In genomic region chr16:4717866-4718265, GRCm38 (mm10) we compare ENCODE assay signal across 8 mouse cellular contexts. TPM values are rescaled to one million over a fixed set of nuclear protein-coding genes. Genes with fewer than 3 reads are reported as not detected.
A peak's percentile ranks its signal among the peaks of the same experiment; 100 is the strongest.
DNase-seq lines count a peak whose midpoint lies in the region; ATAC-seq and TF ChIP-seq lines count a peak whose summit lies in the region.

No protein-coding gene starts in this region.

- H3K27ac ChIP-seq in heart, embryonic 10.5 days = no peak overlapping the region
- no peak overlapping the region for H3K27ac ChIP-seq in heart, adult 2 months
- H3K27ac ChIP-seq in CH12.LX (ENCODE audit: insufficient read depth, low read depth) = no peak overlapping the region
- H3K27ac ChIP-seq in hindbrain, embryonic 10.5 days = peak overlapping the region; percentile 97
- H3K27ac ChIP-seq in liver, postnatal 0 days (ENCODE audit: low read depth) = 0 out of 2 replicates have a peak overlapping the region, but pooled peaks have one; percentile 67

- TF ChIP-seq EP300 in heart, adult 2 months (IDR thresholded peaks at IDR 0.05; ENCODE audit: insufficient read depth, low read depth, low read length) = no peak
- TF ChIP-seq EP300 in CH12.LX (IDR thresholded peaks at IDR 0.05; ENCODE audit: low read length) = no peak
- no peak for TF ChIP-seq EP300 in liver, postnatal 0 days (IDR thresholded peaks at IDR 0.05; ENCODE audit: low read depth)

- TF ChIP-seq CTCF in heart, adult 2 months (IDR thresholded peaks at IDR 0.05) = no peak
- no peak for TF ChIP-seq CTCF in CH12.LX (conservative IDR thresholded peaks at IDR 0.05 in 1 of 2, IDR thresholded peaks at IDR 0.05 in 1 of 2; ENCODE audit: low read depth in 2 of 2, low read length in 2 of 2)
- TF ChIP-seq CTCF in liver, postnatal 0 days (IDR thresholded peaks at IDR 0.05; ENCODE audit: low read depth) = no peak

- in situ Hi-C loops in CH12.LX (cut with MboI; ENCODE audit: low pct_ligation_motif_present, low pct_unique_long_range_greater_than_20kb, low sequenced_read_pairs) = no loop called here

- H3K4me1 ChIP-seq in heart, embryonic 10.5 days = peaks cover 4% of the 10 kb centered on the region; the same call in 1 of the 2 replicates
- peaks cover 9% of the 10 kb centered on the region for H3K4me1 ChIP-seq in heart, adult 2 months (ENCODE audit: control insufficient read depth, insufficient read depth, low read length)
- peaks cover 2 to 16% of the 10 kb centered on the region in 2 experiments for H3K4me1 ChIP-seq in CH12.LX (ENCODE audit: control insufficient read depth in 1 of 2, insufficient read depth in 2 of 2)
- H3K4me1 ChIP-seq in hindbrain, embryonic 10.5 days (replicated peaks) = peaks cover 17% of the 10 kb centered on the region
- peaks cover 16% of the 10 kb centered on the region for H3K4me1 ChIP-seq in liver, postnatal 0 days (ENCODE audit: insufficient read depth)

- H3K36me3 ChIP-seq in heart, embryonic 10.5 days = peaks cover 38% of the 10 kb centered on the region
- no peaks in the 10 kb centered on the region for H3K36me3 ChIP-seq in heart, adult 2 months (ENCODE audit: control insufficient read depth, insufficient read depth, low read length)
- H3K36me3 ChIP-seq in CH12.LX (replicated peaks in 1 of 2; ENCODE audit: control insufficient read depth in 1 of 2, insufficient read depth in 1 of 2, low read length in 1 of 2) = peaks cover 7 to 8% of the 10 kb centered on the region in 2 experiments
- peaks cover 41% of the 10 kb centered on the region for H3K36me3 ChIP-seq in hindbrain, embryonic 10.5 days
- H3K36me3 ChIP-seq in liver, postnatal 0 days (replicated peaks; ENCODE audit: insufficient read depth, low read length) = peaks cover 17% of the 10 kb centered on the region

- no peak for TF ChIP-seq POLR2A in heart, adult 2 months (IDR thresholded peaks at IDR 0.05; ENCODE audit: insufficient read depth, low read depth, low read length)
- no peak for TF ChIP-seq POLR2A in CH12.LX (IDR thresholded peaks at IDR 0.05; ENCODE audit: low read depth, low read length)

- no peak overlapping the region for H3K9ac ChIP-seq in heart, adult 2 months (ENCODE audit: low read depth, low read length)
- no peak overlapping the region for H3K9ac ChIP-seq in CH12.LX (ENCODE audit: insufficient read depth, low read depth)
- H3K9ac ChIP-seq in liver, postnatal 0 days (replicated peaks) = peak overlapping the region; percentile 81

- 78% methylated on average over 3 of the region's 3 CpGs for WGBS in heart, embryonic 10.5 days
- WGBS in heart, adult 2 months = 76% methylated on average over 3 of the region's 3 CpGs
- WGBS in hindbrain, embryonic 10.5 days = 79% methylated on average over 3 of the region's 3 CpGs
- WGBS in liver, postnatal 0 days (ENCODE audit: insufficient replicate concordance) = 43% methylated on average over 3 of the region's 3 CpGs

- intact Hi-C loops in heart, adult 2 months (cut with DNase I) = no loop called here

- no peak for DNase-seq in heart, embryonic 10.5 days (ENCODE audit: low spot score)
- DNase-seq in heart, adult 2 months = no peak
- no peak for DNase-seq in CH12.LX (ENCODE audit: extremely low read depth)
- DNase-seq in hindbrain, embryonic 10.5 days (ENCODE audit: low spot score) = no peak
- DNase-seq in liver, postnatal 0 days = no peak
- no peak for DNase-seq in frontal cortex, adult 2 months (ENCODE audit: extremely low spot score in 1 of 2, low spot score in 1 of 2)
- DNase-seq in urinary bladder, adult 2 months (ENCODE audit: low spot score) = no peak
- no peak for DNase-seq in thymus, postnatal 14 days

- no peak overlapping the region for H3K4me2 ChIP-seq in CH12.LX (ENCODE audit: insufficient read depth, low read depth, poor library complexity, severe bottlenecking)
- peak overlapping the region; percentile 80 for H3K4me2 ChIP-seq in liver, postnatal 0 days (ENCODE audit: low read depth, low read length)

- H3K4me3 ChIP-seq in heart, embryonic 10.5 days = peak overlapping the region; percentile 65
- no peak overlapping the region for H3K4me3 ChIP-seq in heart, adult 2 months
- H3K4me3 ChIP-seq in CH12.LX (replicated peaks in 1 of 3; ENCODE audit: low read depth in 2 of 3, low read length in 2 of 3, poor library complexity in 1 of 3) = no peak overlapping the region
- peak overlapping the region; percentile 76 for H3K4me3 ChIP-seq in hindbrain, embryonic 10.5 days
- H3K4me3 ChIP-seq in liver, postnatal 0 days (ENCODE audit: low read depth, low read length) = peak overlapping the region; percentile 79

- H3K79me2 ChIP-seq in heart, adult 2 months (replicated peaks; ENCODE audit: control insufficient read depth, insufficient read depth, low read length) = no peaks in the 10 kb centered on the region
- H3K79me2 ChIP-seq in CH12.LX (replicated peaks; ENCODE audit: control insufficient read depth, extremely low read depth, insufficient read depth, poor library complexity, severe bottlenecking) = no peaks in the 10 kb centered on the region

- no peaks in the 10 kb centered on the region for H3K9me3 ChIP-seq in heart, embryonic 10.5 days
- peaks cover 7% of the 10 kb centered on the region for H3K9me3 ChIP-seq in CH12.LX (replicated peaks; ENCODE audit: low read length)
- no peaks in the 10 kb centered on the region for H3K9me3 ChIP-seq in hindbrain, embryonic 10.5 days
- no peaks in the 10 kb centered on the region for H3K9me3 ChIP-seq in liver, postnatal 0 days (ENCODE audit: low read length)

- dilution Hi-C loops in CH12.LX (cut with MboI; ENCODE audit: extremely low pct_ligation_motif_present, extremely low pct_unique_long_range_greater_than_20kb, low sequenced_read_pairs) = no loop called here

- no peaks in the 10 kb centered on the region for H3K27me3 ChIP-seq in heart, embryonic 10.5 days (ENCODE audit: insufficient read depth, poor library complexity, severe bottlenecking)
- H3K27me3 ChIP-seq in heart, adult 2 months (ENCODE audit: control insufficient read depth, insufficient read depth, low read length) = no peaks in the 10 kb centered on the region
- no peaks in the 10 kb centered on the region for H3K27me3 ChIP-seq in CH12.LX (replicated peaks)
- H3K27me3 ChIP-seq in hindbrain, embryonic 10.5 days (ENCODE audit: insufficient read depth, poor library complexity, severe bottlenecking) = no peaks in the 10 kb centered on the region
- no peaks in the 10 kb centered on the region for H3K27me3 ChIP-seq in liver, postnatal 0 days (ENCODE audit: insufficient read depth, low read length)

- ATAC-seq in liver, postnatal 0 days = no peak

- TF ChIP-seq RAD21 in CH12.LX (IDR thresholded peaks at IDR 0.05; ENCODE audit: low read depth, low read length) = no peak

TF ChIP-seq in CH12.LX, 34 proteins besides CTCF, POLR2A, EP300 and RAD21:
- TF ChIP-seq ZNF384 (IDR thresholded peaks at IDR 0.05; ENCODE audit: low read depth, low read length) = peak; percentile 47; the same call in 1 of the 2 replicates
- TF ChIP-seq JUN (IDR thresholded peaks at IDR 0.05; ENCODE audit: insufficient read depth, low read depth, low read length) = no peak
- 0 out of 2 replicates have a peak, but pooled peaks have one; percentile 42 for TF ChIP-seq MXI1 (IDR thresholded peaks at IDR 0.05; ENCODE audit: low read depth, low read length)

RNA-seq across cellular contexts. Expression of gene Nmral1, which starts 1.3 kb away (rescaled TPM):
- polyA plus RNA-seq in heart, embryonic 10.5 days (2016; fragmentation: Nextera tagmentation; extraction: Ambion mirVana) = 63.3 and 97.6 TPM in 2 replicates
- 1 to 10 TPM; 2.2 to 2.7 TPM for total RNA-seq in heart, adult 2 months (2021)
- polyA plus RNA-seq in heart, adult 2 months (2012; rRNA removed) = 3.9 and 4.0 TPM in 2 replicates
- total RNA-seq in CH12.LX (2012; rRNA removed) (20.0 and 20.3 TPM in 2 replicates), CH12.LX (2014; rRNA removed) (2.4 and 3.6 TPM in 2 replicates)
- 3.2 TPM in 2 replicates for polyA plus RNA-seq in CH12.LX (2012; ENCODE audit: insufficient read length, low read depth)
- polyA plus RNA-seq in hindbrain, embryonic 10.5 days (2016; fragmentation: Nextera tagmentation; extraction: Ambion mirVana) = 192 and 203 TPM in 2 replicates
- polyA plus RNA-seq in liver, postnatal 0 days (2015; fragmentation: Nextera tagmentation; extraction: Ambion mirVana) = 20.4 and 24.1 TPM in 2 replicates
- 18.5 and 22.1 TPM in 2 replicates for polyA plus RNA-seq in frontal cortex, adult 2 months (2012; rRNA removed)
- polyA plus RNA-seq in urinary bladder, adult 2 months (2012; rRNA removed) = 8.3 and 12.0 TPM in 2 replicates

RNA-seq across cellular contexts. Expression of gene Hmox2, which starts 8.3 kb away (rescaled TPM):
- polyA plus RNA-seq in heart, embryonic 10.5 days (2016; fragmentation: Nextera tagmentation; extraction: Ambion mirVana) = 101 and 104 TPM in 2 replicates
- total RNA-seq in heart, adult 2 months (2021) = 10 to 100 TPM; 72.4 to 84.9 TPM
- polyA plus RNA-seq in heart, adult 2 months (2012; rRNA removed) = 38.3 and 51.6 TPM in 2 replicates
- total RNA-seq in CH12.LX (2012; rRNA removed) (72.3 and 73.2 TPM in 2 replicates), CH12.LX (2014; rRNA removed) (74.0 and 80.4 TPM in 2 replicates)
- polyA plus RNA-seq in CH12.LX (2012; ENCODE audit: insufficient read length, low read depth) = 91.9 and 121 TPM in 2 replicates
- polyA plus RNA-seq in hindbrain, embryonic 10.5 days (2016; fragmentation: Nextera tagmentation; extraction: Ambion mirVana) = 84.6 and 93.3 TPM in 2 replicates
- polyA plus RNA-seq in liver, postnatal 0 days (2015; fragmentation: Nextera tagmentation; extraction: Ambion mirVana) = 56.8 and 57.7 TPM in 2 replicates
- polyA plus RNA-seq in frontal cortex, adult 2 months (2012; rRNA removed) = 95.8 and 101 TPM in 2 replicates
- polyA plus RNA-seq in urinary bladder, adult 2 months (2012; rRNA removed) = 54.0 and 59.1 TPM in 2 replicates

RNA-seq across cellular contexts. Expression of gene Coro7, which starts 38.3 kb away (rescaled TPM):
- polyA plus RNA-seq in heart, embryonic 10.5 days (2016; fragmentation: Nextera tagmentation; extraction: Ambion mirVana) = 22.7 and 23.9 TPM in 2 replicates
- total RNA-seq in heart, adult 2 months (2021) = 10 to 100 TPM; 14.6 to 15.9 TPM
- 20.8 and 22.8 TPM in 2 replicates for polyA plus RNA-seq in heart, adult 2 months (2012; rRNA removed)
- total RNA-seq in CH12.LX (2012; rRNA removed) (19.8 and 20.0 TPM in 2 replicates), CH12.LX (2014; rRNA removed) (5.7 and 6.1 TPM in 2 replicates)
- 40.2 and 43.2 TPM in 2 replicates for polyA plus RNA-seq in CH12.LX (2012; ENCODE audit: insufficient read length, low read depth)
- polyA plus RNA-seq in hindbrain, embryonic 10.5 days (2016; fragmentation: Nextera tagmentation; extraction: Ambion mirVana) = 24.4 and 25.5 TPM in 2 replicates
- polyA plus RNA-seq in liver, postnatal 0 days (2015; fragmentation: Nextera tagmentation; extraction: Ambion mirVana) = 6.8 and 10.3 TPM in 2 replicates
- 100 and 112 TPM in 2 replicates for polyA plus RNA-seq in frontal cortex, adult 2 months (2012; rRNA removed)
- 32.6 and 33.5 TPM in 2 replicates for polyA plus RNA-seq in urinary bladder, adult 2 months (2012; rRNA removed)

Comparison
In these comparisons a context has a peak if more than half of its experiments do, and no peak if none do; other contexts are left out.
1. H3K4me3 ChIP-seq: peak in heart, embryonic 10.5 days (single experiment), hindbrain, embryonic 10.5 days (single experiment) and liver, postnatal 0 days (single experiment); none in heart, adult 2 months (single experiment) and CH12.LX (0 of 3).
2. H3K27ac ChIP-seq: peak in hindbrain, embryonic 10.5 days (single experiment) and liver, postnatal 0 days (single experiment); none in heart, embryonic 10.5 days (single experiment), heart, adult 2 months (single experiment) and CH12.LX (single experiment).